Mouse (Mus musculus) small intestine, adult 2 months (tissue): ENCODE results near the gene Herc1. TPM values are rescaled to one million over a fixed set of nuclear protein-coding genes. Genes with fewer than 3 reads are reported as not detected.
"Not testable (repeated sequence)": the region's sequence is repeated elsewhere in the genome, so short reads cannot be mapped to it uniquely, and the experiment has no call there.

ENCODE experiments used
- H3K27ac ChIP-seq: fragments of 200-500 bp; 2 replicates; pipeline ENCODE4 v1.5.1; 2012; ENCODE audit warnings: low read depth, low read length, control low read depth, inconsistent platforms; ENCODE audit not compliant: insufficient read depth
- H3K27me3 ChIP-seq: fragments of 200-500 bp; 2 replicates; pipeline ENCODE4 v1.6.1; 2012; ENCODE audit warnings: mild to moderate bottlenecking, moderate library complexity, low read length, inconsistent platforms; ENCODE audit not compliant: control insufficient read depth, insufficient read depth
- H3K36me3 ChIP-seq: fragments of 200-500 bp; 2 replicates; pipeline ENCODE4 v1.6.1; 2012; ENCODE audit warnings: mild to moderate bottlenecking, low read length, control low read depth, inconsistent platforms; ENCODE audit not compliant: control insufficient read depth, insufficient read depth
- H3K4me1 ChIP-seq: fragments of 200-500 bp; 2 replicates; pipeline ENCODE4 v1.6.1; 2012; ENCODE audit warnings: low read length, inconsistent platforms, mixed read lengths; ENCODE audit not compliant: control insufficient read depth, insufficient read depth, insufficient read length
- H3K4me3 ChIP-seq: fragments of 200-500 bp; 2 replicates; pipeline ENCODE4 v1.5.1; 2012; ENCODE audit warnings: low read depth, mild to moderate bottlenecking, control low read depth, inconsistent platforms, low read length, moderate library complexity
- CTCF ChIP-seq: fragments of 200-500 bp; IDR thresholded peaks from 2 replicates; pipeline ENCODE4 v1.5.1; 2012; ENCODE audit warnings: low read depth, mild to moderate bottlenecking, control low read depth, inconsistent platforms, low read length, moderate library complexity, mixed read lengths; ENCODE audit not compliant: insufficient replicate concordance, insufficient read length; ENCODE audit errors: extremely low read depth
- POLR2A ChIP-seq: fragments of 200-500 bp; IDR thresholded peaks from 2 replicates; pipeline ENCODE4 v1.6.1; 2012; ENCODE audit warnings: low read depth, mild to moderate bottlenecking, control low read depth, inconsistent platforms, low read length, moderate library complexity
- WGBS: fragments of 180-500 bp; shearing (Covaris S2); methylation state at CpG from one replicate; pipeline ENCODE4 v1.1.7; 2018; 5-methylcytosine and 5-hydroxymethylcytosine counted together
- polyA plus RNA-seq: library from polyadenylated mRNA; depleted of rRNA; stranded (reverse); fragments of >200 nt; gene quantifications from 2 replicates; pipeline ENCODE4 v1.2.3, GENCODE M21; 2012

Herc1 gene
- polyA plus RNA-seq, 1 experiment = 9.3 TPM

DNA sequence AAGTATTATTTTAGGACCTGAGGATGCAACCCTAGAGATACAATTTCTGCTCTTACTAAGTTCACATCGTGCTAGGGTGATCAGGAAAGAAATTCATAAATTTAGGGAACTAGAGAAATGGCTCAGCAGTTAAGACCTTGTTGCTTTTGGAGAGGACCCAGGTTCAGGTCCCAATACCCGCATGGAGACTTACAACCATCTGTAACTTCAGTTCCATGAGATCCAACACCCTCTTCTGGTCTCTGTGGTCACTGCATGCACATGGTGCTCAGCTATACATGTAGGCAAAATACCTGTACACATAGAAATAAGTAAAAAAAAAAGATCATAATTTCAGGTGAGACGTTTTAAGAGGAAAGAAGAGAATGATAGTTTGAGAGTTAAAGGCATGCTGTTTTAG is 23.2 kb downstream of the Herc1 start:
- no peak overlapping the region for H3K4me3 ChIP-seq
- H3K27ac ChIP-seq = no peak overlapping the region
- H3K4me1 ChIP-seq = peaks cover 7% of the 10 kb centered on the region; the same call in 1 of the 2 replicates
- peaks cover 16% of the 10 kb centered on the region for H3K36me3 ChIP-seq
- no peaks in the 10 kb centered on the region for H3K27me3 ChIP-seq
- TF ChIP-seq CTCF (no peak), POLR2A (no peak)
- WGBS = 92% methylated on average over 3 of the region's 3 CpGs

DNA sequence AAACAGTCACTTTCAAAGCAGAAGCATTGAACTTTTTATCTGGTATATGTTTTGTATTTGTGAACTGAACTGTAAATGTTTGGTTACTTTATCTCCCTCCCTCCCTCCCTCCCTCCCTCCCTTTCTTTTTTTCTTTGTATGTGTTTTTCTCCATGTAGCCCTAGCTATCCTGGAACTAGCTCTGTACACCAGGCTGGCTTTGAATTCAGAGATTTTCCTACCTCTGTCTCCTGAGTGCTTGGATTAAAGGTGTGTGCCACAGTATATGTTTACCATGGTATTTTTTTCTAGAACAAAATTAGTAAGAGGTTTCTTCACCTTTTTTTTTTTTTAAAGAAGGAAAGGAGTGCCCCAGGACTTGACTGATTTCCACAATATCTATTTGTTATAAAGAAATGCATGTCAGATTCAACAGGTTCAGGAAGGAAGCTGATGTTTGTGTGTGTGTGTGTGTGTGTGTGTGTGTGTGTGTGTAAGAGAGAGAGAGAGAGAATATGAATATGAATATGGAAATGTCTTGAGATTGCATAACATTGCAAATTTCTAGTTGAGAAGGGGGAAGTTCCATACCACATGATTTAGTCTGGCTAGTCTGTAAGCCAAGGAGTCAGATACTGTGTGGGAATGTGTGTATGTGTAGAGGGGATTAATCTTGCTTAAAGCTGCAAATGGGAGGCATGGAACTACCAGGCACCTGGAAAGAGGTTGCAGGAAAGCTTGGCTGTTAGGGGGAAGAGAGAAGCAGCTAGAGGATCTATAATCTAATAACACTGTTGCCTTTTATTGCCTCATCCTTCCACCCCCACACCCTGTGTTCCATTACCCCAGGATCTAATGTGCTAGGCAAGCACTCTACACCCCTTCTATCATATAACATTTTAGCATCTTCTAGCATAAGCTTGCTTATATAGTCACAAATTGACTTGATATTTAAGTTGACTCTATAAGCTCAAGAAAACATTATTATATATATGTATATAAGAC is 24.5 kb downstream of the Herc1 start:
- Histone ChIP-seq H3K27me3 (no peaks in the 10 kb centered on the region), H3K36me3 (peaks cover 16% of the 10 kb centered on the region), H3K4me3 (no peak overlapping the region), H3K4me1 (peaks cover 4% of the 10 kb centered on the region; the same call in 1 of the 2 replicates), H3K27ac (no peak overlapping the region)
- no peak for TF ChIP-seq CTCF

DNA sequence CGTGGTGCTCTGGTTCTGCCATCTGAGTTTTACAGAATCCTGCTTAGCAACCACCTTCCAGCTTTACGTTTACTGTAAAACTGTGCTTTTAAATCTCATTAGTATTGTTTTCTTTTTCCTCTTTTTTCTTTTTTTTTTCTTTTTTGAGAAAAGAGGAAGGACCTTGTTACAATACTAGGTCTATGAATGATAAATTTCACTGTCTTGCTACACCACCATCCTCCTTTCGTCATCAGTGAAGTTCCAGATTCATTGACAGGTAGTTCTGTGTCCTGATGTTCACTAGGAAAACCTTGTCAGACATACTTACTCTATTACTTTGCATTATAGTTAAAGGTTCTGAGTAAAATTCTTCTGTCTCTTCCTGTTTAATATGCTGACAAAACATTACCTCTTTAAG is 33.2 kb downstream of the Herc1 start:
- no peak overlapping the region for H3K27ac ChIP-seq
- no peak overlapping the region for H3K4me3 ChIP-seq
- 90% methylated on average over 3 of the region's 3 CpGs for WGBS
- H3K36me3 ChIP-seq = peaks cover 16% of the 10 kb centered on the region
- no peaks in the 10 kb centered on the region for H3K27me3 ChIP-seq
- TF ChIP-seq POLR2A (no peak), CTCF (no peak)
- H3K4me1 ChIP-seq = no peaks in the 10 kb centered on the region

DNA sequence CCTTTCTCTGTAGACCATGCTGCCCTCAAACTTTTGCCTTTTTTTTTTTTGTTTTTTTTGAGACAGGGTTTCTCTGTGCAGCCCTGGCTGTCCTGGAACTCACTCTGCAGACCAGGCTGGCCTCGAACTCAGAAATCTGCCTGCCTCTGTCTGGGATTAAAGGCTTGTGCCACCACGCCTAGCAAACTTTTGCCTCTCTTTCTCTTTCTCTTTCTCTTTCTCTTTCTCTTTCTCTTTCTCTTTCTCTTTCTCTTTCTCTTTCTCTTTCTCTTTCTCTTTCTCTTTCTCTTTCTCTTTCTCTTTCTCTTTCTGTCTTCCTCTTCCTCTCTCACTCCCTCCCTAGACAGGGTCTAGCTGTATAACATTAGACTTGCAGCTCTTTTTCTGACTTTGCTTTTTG is 40.1 kb downstream of the Herc1 start:
- peaks cover 33% of the 10 kb centered on the region for H3K36me3 ChIP-seq
- WGBS = 94% methylated on average over 2 of the region's 2 CpGs
- not testable (repeated sequence) for H3K4me3 ChIP-seq, H3K27ac ChIP-seq, H3K27me3 ChIP-seq, H3K4me1 ChIP-seq

DNA sequence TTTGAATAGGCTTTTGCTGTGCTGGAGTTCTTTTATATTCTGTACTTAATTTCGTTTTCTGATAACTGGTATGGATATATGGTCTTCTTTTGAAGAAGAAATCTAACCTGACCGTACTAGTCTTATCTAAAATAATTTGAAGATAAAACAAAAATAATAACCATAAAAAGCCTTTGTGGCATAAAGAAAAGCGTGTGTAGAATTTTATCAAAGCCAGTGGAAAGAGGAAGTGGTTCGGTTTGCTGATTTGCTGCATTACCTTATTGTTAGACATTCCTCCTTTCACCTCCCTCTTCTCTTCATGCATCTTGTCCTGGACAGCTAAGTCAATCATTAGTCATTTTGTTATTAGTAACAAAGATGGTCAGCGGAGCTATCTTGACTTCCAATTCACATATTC is 43.1 kb downstream of the Herc1 start:
- Histone ChIP-seq H3K4me1 (no peaks in the 10 kb centered on the region), H3K36me3 (peaks cover 40% of the 10 kb centered on the region), H3K4me3 (no peak overlapping the region), H3K27ac (no peak overlapping the region), H3K27me3 (no peaks in the 10 kb centered on the region)
- 38% methylated on average over 5 of the region's 5 CpGs for WGBS
- no peak for TF ChIP-seq POLR2A

DNA sequence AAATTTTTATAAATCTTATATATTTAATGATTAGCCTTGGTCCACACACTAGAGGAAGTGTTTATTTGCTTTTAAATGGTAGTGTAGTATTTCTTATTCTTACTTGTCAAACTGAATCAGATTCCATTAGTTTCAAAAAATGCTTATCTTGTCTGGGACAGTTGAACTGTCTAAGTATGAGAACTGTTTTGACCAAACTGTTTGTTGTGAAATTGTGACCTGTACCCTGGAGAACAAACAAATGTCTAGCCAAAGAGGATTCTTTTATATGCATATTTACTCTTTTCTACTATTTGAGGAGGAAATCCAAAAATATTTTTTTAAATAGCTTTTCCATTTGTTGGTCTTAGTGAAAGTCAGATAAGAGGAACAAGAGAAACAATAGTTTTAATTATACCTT is 73.2 kb downstream of the Herc1 start:
- no peak overlapping the region for H3K4me3 ChIP-seq
- no peaks in the 10 kb centered on the region for H3K27me3 ChIP-seq
- H3K36me3 ChIP-seq = peaks cover 11% of the 10 kb centered on the region
- no peaks in the 10 kb centered on the region for H3K4me1 ChIP-seq
- H3K27ac ChIP-seq = no peak overlapping the region
- no peak for TF ChIP-seq POLR2A
- no peak for TF ChIP-seq CTCF

DNA sequence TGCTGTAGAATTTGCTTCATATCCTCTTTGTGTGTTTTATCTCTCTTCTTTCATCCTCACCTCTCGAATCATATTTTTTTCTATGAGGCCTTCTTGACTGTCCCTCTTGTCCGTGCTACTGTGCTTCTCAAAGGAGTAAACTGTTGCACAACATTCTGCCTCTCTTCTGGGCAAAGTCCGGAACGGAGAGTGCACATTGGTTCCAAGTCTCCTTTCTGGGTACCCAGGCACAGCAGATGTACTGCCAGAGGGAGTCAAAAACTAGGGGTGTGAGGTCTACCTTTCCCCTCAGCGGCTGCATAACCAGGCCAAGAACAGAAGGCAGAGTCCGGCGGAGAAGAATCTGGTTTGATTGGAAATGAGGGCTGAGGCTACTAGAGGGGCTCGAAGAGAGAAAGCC is 89.8 kb downstream of the Herc1 start:
- Histone ChIP-seq H3K4me1 (no peaks in the 10 kb centered on the region), H3K27ac (no peak overlapping the region), H3K36me3 (peaks cover 36% of the 10 kb centered on the region), H3K27me3 (no peaks in the 10 kb centered on the region), H3K4me3 (no peak overlapping the region)
- 82% methylated on average over 8 of the region's 8 CpGs for WGBS
- TF ChIP-seq POLR2A = no peak
- no peak for TF ChIP-seq CTCF

DNA sequence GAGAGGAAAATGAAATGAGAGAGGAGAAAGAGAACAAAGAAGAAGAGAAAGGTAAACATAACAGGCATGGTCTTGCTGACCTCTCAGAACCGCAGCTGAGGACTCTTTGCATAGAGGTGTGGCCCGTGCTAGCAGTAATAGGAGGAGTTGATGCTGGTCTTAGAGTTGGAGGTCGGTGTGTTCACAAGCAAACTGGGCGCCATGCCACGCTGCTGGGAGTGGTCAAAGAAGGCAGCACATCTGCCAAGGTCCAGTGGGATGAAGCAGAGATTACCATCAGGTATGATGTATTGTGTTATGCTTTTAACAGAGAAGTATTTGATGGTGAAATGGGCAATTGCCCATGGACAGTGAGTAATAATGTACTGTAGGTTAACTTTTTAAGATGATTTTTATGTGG is 98.0 kb downstream of the Herc1 start:
- H3K36me3 ChIP-seq = peaks cover 33% of the 10 kb centered on the region
- H3K4me3 ChIP-seq = no peak overlapping the region
- H3K27me3 ChIP-seq = no peaks in the 10 kb centered on the region
- H3K4me1 ChIP-seq = no peaks in the 10 kb centered on the region; the same call in 1 of the 2 replicates
- TF ChIP-seq POLR2A (no peak), CTCF (no peak)
- no peak overlapping the region for H3K27ac ChIP-seq
- WGBS = 45% methylated on average over 5 of the region's 5 CpGs
